Mouse (Mus musculus) ES-Bruce4 (cell line): ENCODE results near the gene Rfxank.
A peak's percentile ranks its signal among the peaks of the same experiment; 100 is the strongest.

Experiments
- CTCF ChIP-seq: IDR thresholded peaks from one replicate; pipeline ENCODE4 v1.8.1; 2011; ENCODE audit warnings: low read depth, low read length
- POLR2A ChIP-seq: IDR thresholded peaks from one replicate; pipeline ENCODE4 v1.8.1; 2011; ENCODE audit warnings: low read length; ENCODE audit not compliant: insufficient read depth

GRCm38 (mm10) chr8:70166504-70167110 is 27.7 kb upstream of the Rfxank start:
- TF ChIP-seq CTCF = peak; percentile 94
- TF ChIP-seq POLR2A = no peak
